Mouse (Mus musculus) heart, postnatal 0 days (tissue): ENCODE data around the gene Mipep. TPM values are rescaled to one million over a fixed set of nuclear protein-coding genes. Genes with fewer than 3 reads are reported as not detected.

Source experiments
- ATAC-seq: fragments of 200-750 bp; cut with Nextera tagmentation; 2 replicates; pipeline ENCODE4 v1.8.0; 2017; ENCODE audit warnings: low read depth, moderate number of reproducible peaks, moderate library complexity; ENCODE audit not compliant: insufficient read depth
- DNase-seq: peaks from one replicate; pipeline ENCODE4 v3.0.0-alpha.2; 2016; ENCODE audit warnings: low spot score
- H3K27ac ChIP-seq: fragments of 300-500 bp; sonication (generic); 2 replicates; pipeline ENCODE4 v1.5.1; 2014; ENCODE audit warnings: low read depth, mild to moderate bottlenecking
- H3K27me3 ChIP-seq: fragments of 300-500 bp; sonication (generic); 2 replicates; pipeline ENCODE4 v1.6.1; 2014; ENCODE audit warnings: low read length, mixed read lengths; ENCODE audit not compliant: control insufficient read depth, insufficient read depth
- H3K36me3 ChIP-seq: fragments of 300-500 bp; sonication (generic); replicated peaks from 2 replicates; pipeline ENCODE4 v1.6.1; 2014; ENCODE audit warnings: low read length, mixed read lengths; ENCODE audit not compliant: control insufficient read depth, insufficient read depth
- H3K4me1 ChIP-seq: fragments of 300-500 bp; sonication (generic); 2 replicates; pipeline ENCODE4 v1.6.1; 2014; ENCODE audit warnings: antibody characterized with exemption; ENCODE audit not compliant: control insufficient read depth, insufficient read depth
- H3K4me2 ChIP-seq: fragments of 300-500 bp; sonication (generic); 2 replicates; pipeline ENCODE4 v1.6.1; 2014; ENCODE audit warnings: low read depth, mild to moderate bottlenecking, low read length, moderate library complexity
- H3K4me3 ChIP-seq: fragments of 300-500 bp; sonication (generic); 2 replicates; pipeline ENCODE4 v1.5.1; 2014; ENCODE audit warnings: low read depth, low read length
- H3K9ac ChIP-seq: fragments of 300-500 bp; sonication (generic); replicated peaks from 2 replicates; pipeline ENCODE4 v1.6.1; 2014; ENCODE audit warnings: low read depth, low read length, mixed read lengths
- H3K9me3 ChIP-seq: fragments of 300-500 bp; sonication (generic); replicated peaks from 2 replicates; pipeline ENCODE4 v1.6.1; 2016; ENCODE audit warnings: low read length; ENCODE audit not compliant: control insufficient read depth
- CTCF ChIP-seq: IDR thresholded peaks from 2 replicates; pipeline ENCODE4 v1.5.1; 2016; ENCODE audit warnings: antibody characterized with exemption, control low read depth, low read depth
- EP300 ChIP-seq: IDR thresholded peaks from 2 replicates; pipeline ENCODE4 v1.6.1; 2016; ENCODE audit warnings: antibody characterized with exemption, low read depth
- WGBS: fragments of 180-500 bp; shearing (Covaris S2); extraction: QIAGEN DNeasy Blood & Tissue Kit; methylation state at CpG from one replicate; pipeline ENCODE4 v1.1.7; 2014; 5-methylcytosine and 5-hydroxymethylcytosine counted together
- polyA plus RNA-seq: library from polyadenylated mRNA; unstranded; fragments of >200 nt; fragmentation: Nextera tagmentation; extraction: Ambion mirVana; gene quantifications from 2 replicates; pipeline ENCODE4 v1.2.1, GENCODE M21; 2015
- total RNA-seq: library from RNA; depleted of rRNA; stranded (reverse); fragments of >200 nt; gene quantifications from 2 replicates; pipeline ENCODE4 v1.2.3, GENCODE M21; 2014; ENCODE audit warnings: low replicate concordance; rRNA removed

Mipep gene
- total and polyA plus RNA-seq, 2 experiments from 2014 or later, result 29.2 to 49.1 TPM

GRCm38 (mm10) chr14:60937481-60938039 is 153.2 kb downstream of the Mipep start:
- no peak for DNase-seq
- WGBS, result 91% methylated on average over 4 of the region's 4 CpGs
- TF ChIP-seq EP300 (no peak), CTCF (no peak)

More at GRCm38 (mm10) chr14:60937481-60938039, 153.2 kb downstream of the Mipep start:
- Histone ChIP-seq H3K4me2 (no peak overlapping the region), H3K9me3 (no peaks in the 10 kb centered on the region), H3K36me3 (no peaks in the 10 kb centered on the region), H3K27ac (no peak overlapping the region), H3K4me3 (no peak overlapping the region), H3K9ac (no peak overlapping the region), H3K27me3 (no peaks in the 10 kb centered on the region), H3K4me1 (no peaks in the 10 kb centered on the region)
- no peak for ATAC-seq

Other genes with a start within 250 kb of the Mipep start
- 28.2 and 50.9 TPM in 2 replicates for gene Spata13, start 150.6 kb upstream of the Mipep start, total RNA-seq
- 9.5 and 13.9 TPM in 2 replicates for gene Spata13, start 150.6 kb upstream of the Mipep start, polyA plus RNA-seq
- gene C1qtnf9, start 16.4 kb upstream of the Mipep start, total RNA-seq, result 2.2 and 2.8 TPM in 2 replicates
- 4.6 and 5.4 TPM in 2 replicates for gene C1qtnf9, start 16.4 kb upstream of the Mipep start, polyA plus RNA-seq